Mouse (Mus musculus) kidney, adult 2 months (tissue): ENCODE data around the gene Phtf2.

ENCODE experiments used
- CTCF ChIP-seq: fragments of 200-500 bp; conservative IDR thresholded peaks from 2 replicates; pipeline ENCODE4 v1.5.1; 2011; ENCODE audit warnings: low read depth, mild to moderate bottlenecking, control low read depth, low read length, moderate library complexity, mixed read lengths; ENCODE audit not compliant: insufficient read depth, insufficient read length
- POLR2A ChIP-seq: fragments of 200-500 bp; IDR thresholded peaks from one replicate; pipeline ENCODE4 v1.6.1; 2011; ENCODE audit warnings: low read depth, low read length, control low read depth

DNA sequence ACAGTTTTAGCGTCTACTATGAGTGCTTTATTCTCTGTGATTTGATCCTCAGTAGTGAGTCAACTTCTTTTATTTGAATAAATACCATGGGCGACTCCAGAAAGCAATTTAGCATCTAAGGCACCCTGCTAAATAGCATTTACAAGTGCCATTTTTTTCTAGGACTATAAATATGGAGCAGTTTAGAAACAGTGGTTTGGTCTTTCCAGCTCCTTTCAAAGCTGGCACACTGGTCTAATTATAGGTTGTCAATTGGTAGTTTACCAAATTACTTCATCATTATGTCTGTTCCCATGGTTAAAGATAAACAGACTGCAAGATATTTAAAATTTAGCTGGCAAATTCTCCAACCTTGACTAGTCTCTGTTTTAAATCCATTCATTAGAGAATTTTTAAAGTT, 38.1 kb downstream of the Phtf2 start:
- TF ChIP-seq POLR2A (no peak), CTCF (no peak)
